Mouse (Mus musculus) liver, embryonic 15.5 days (tissue): ENCODE measurements around the gene Vps52. TPM values are rescaled to one million over a fixed set of nuclear protein-coding genes. Genes with fewer than 3 reads are reported as not detected.
"Not testable (repeated sequence)": the region's sequence is repeated elsewhere in the genome, so short reads cannot be mapped to it uniquely, and the experiment has no call there.

Experiments used
- ATAC-seq: fragments of 200-750 bp; cut with Nextera tagmentation; 2 replicates; pipeline ENCODE4 v1.8.0; 2017; ENCODE audit warnings: moderate number of reproducible peaks, mild to moderate bottlenecking, moderate library complexity; ENCODE audit not compliant: insufficient read depth
- H3K27ac ChIP-seq: fragments of 300-500 bp; sonication (generic); replicated peaks from 2 replicates; pipeline ENCODE4 v1.5.1; 2015; ENCODE audit warnings: mild to moderate bottlenecking, inconsistent platforms
- H3K27me3 ChIP-seq: fragments of 300-500 bp; sonication (generic); 2 replicates; pipeline ENCODE4 v1.6.1; 2015; ENCODE audit warnings: mild to moderate bottlenecking, inconsistent platforms
- H3K36me3 ChIP-seq: fragments of 300-500 bp; sonication (generic); replicated peaks from 2 replicates; pipeline ENCODE4 v1.6.1; 2015; ENCODE audit warnings: moderate library complexity, mild to moderate bottlenecking, inconsistent platforms
- H3K4me1 ChIP-seq: fragments of 300-500 bp; sonication (generic); replicated peaks from 2 replicates; pipeline ENCODE4 v1.6.1; 2015; ENCODE audit warnings: inconsistent platforms
- H3K4me2 ChIP-seq: fragments of 300-500 bp; sonication (generic); 2 replicates; pipeline ENCODE4 v1.6.1; 2015; ENCODE audit warnings: moderate library complexity, mild to moderate bottlenecking, inconsistent platforms
- H3K4me3 ChIP-seq: fragments of 300-500 bp; sonication (generic); replicated peaks from 2 replicates; pipeline ENCODE4 v1.5.1; 2015; ENCODE audit warnings: mild to moderate bottlenecking, inconsistent platforms
- H3K9ac ChIP-seq: fragments of 300-500 bp; sonication (generic); 2 replicates; pipeline ENCODE4 v1.6.1; 2015; ENCODE audit warnings: moderate library complexity, mild to moderate bottlenecking, inconsistent platforms
- H3K9me3 ChIP-seq: fragments of 300-500 bp; sonication (generic); replicated peaks from 2 replicates; pipeline ENCODE4 v1.6.1; 2016; ENCODE audit warnings: inconsistent platforms
- WGBS: fragments of 180-500 bp; shearing (Covaris S2); methylation state at CpG from one replicate; pipeline ENCODE4 v1.1.7; 2015; ENCODE audit warnings: mixed read lengths; ENCODE audit not compliant: insufficient replicate concordance; 5-methylcytosine and 5-hydroxymethylcytosine counted together
- polyA plus RNA-seq: library from polyadenylated mRNA; unstranded; fragments of >200 nt; fragmentation: Nextera tagmentation; extraction: Ambion mirVana; gene quantifications from 2 replicates; pipeline ENCODE4 v1.2.1, GENCODE M21; 2015

Vps52 gene
- polyA plus RNA-seq, 1 experiment from 2014 or later = 23.3 TPM

GRCm38 (mm10) chr17:33948905-33949537 lies 6.6 kb upstream of the Vps52 start:
- Histone ChIP-seq H3K27me3 (no peaks in the 10 kb centered on the region), H3K4me3 (no peak overlapping the region), H3K9me3 (no peaks in the 10 kb centered on the region), H3K4me1 (peaks cover 55% of the 10 kb centered on the region), H3K27ac (no peak overlapping the region), H3K36me3 (peaks cover 69% of the 10 kb centered on the region), H3K9ac (no peak overlapping the region), H3K4me2 (no peak overlapping the region)
- no peak for ATAC-seq
- WGBS = 77% methylated on average over 19 of the region's 19 CpGs

GRCm38 (mm10) chr17:33950131-33950625 lies 5.4 kb upstream of the Vps52 start:
- peaks cover 64% of the 10 kb centered on the region for H3K4me1 ChIP-seq
- H3K9ac ChIP-seq = 0 out of 2 replicates have a peak overlapping the region, but pooled peaks have one; percentile 53
- WGBS = 66% methylated on average over 10 of the region's 10 CpGs
- no peak for ATAC-seq
- no peaks in the 10 kb centered on the region for H3K27me3 ChIP-seq
- H3K27ac ChIP-seq = no peak overlapping the region
- H3K4me2 ChIP-seq = peak overlapping the region; percentile 96
- peak overlapping the region; percentile 81 for H3K4me3 ChIP-seq
- H3K36me3 ChIP-seq = peaks cover 63% of the 10 kb centered on the region
- H3K9me3 ChIP-seq = no peaks in the 10 kb centered on the region

DNA sequence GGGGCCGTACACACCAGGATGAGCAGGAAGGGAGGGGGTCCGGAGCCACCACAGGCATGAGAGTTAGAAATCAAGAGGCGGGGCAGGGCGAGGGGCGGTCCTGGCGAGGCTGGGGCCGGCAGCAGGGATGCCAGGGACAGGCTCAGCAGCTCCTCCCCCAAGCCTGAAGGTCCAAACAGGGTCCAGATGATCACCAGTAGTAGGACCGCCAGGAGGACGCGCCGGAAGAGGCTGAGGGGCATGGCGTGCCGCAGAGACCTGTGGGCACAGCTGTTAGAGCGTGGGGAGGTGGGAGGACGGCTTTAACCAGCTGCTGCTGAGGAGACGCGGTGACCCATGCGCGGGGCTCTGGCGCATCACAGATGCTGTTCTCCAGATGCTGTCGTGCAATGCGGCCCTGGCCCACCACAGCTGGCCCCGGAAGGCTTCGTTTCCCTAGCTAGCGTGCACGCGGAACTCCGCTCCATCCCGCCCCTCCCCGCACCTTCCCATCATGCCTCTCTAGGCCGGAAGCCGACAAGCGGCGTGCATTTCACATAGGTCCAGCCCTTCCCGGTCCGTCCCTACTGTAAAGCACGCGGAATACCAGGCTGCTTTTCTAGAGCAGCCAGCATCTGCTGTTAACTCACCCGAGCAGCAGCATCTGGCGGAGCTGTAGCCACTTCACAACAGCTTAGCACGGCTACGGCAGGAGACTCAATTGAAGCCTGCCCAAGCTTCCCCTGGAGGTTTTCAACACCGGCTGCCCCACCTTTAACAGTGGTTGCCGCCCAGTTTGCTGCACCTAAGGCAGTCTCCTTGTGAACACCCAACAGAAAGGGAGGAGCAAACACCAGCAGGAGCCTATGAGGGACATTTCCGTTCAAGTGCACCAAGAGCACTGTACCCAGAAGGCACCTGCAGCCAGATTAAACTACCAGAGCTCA lies 4.3 kb upstream of the Vps52 start, which contains the start of gene B3galt4:
B3galt4 (minus strand) TSS at position 468 of the 926 bp plus-strand sequence.
- Histone ChIP-seq H3K27ac (peak within 1 kb of the TSS; percentile 90), H3K36me3 (peaks cover 53% of the 10 kb centered on the region), H3K9me3 (no peaks in the 10 kb centered on the region), H3K4me2 (peak within 1 kb of the TSS; percentile 96), H3K4me1 (peaks cover 64% of the 10 kb centered on the region), H3K4me3 (peak within 1 kb of the TSS; percentile 81), H3K27me3 (no peaks in the 10 kb centered on the region), H3K9ac (peak within 1 kb of the TSS; percentile 53)
- under 1% methylated on average over 45 of the region's 45 CpGs for whole genome bisulfite sequencing
- ATAC-seq = peak; percentile 63

GRCm38 (mm10) chr17:33952015-33952414 lies 3.6 kb upstream of the Vps52 start:
- Histone ChIP-seq H3K4me3 (peak overlapping the region; percentile 81), H3K27ac (peak overlapping the region; percentile 90), H3K36me3 (peaks cover 53% of the 10 kb centered on the region), H3K9ac (peak overlapping the region; percentile 53; the same call in 1 of the 2 replicates), H3K4me1 (peaks cover 71% of the 10 kb centered on the region), H3K4me2 (peak overlapping the region; percentile 96)
- not testable (repeated sequence) for H3K27me3 ChIP-seq, ATAC-seq, H3K9me3 ChIP-seq
- 64% methylated on average over 13 of the region's 13 CpGs for WGBS

GRCm38 (mm10) chr17:33952879-33953278 lies 2.7 kb upstream of the Vps52 start:
- Histone ChIP-seq H3K4me2 (peak overlapping the region; percentile 96), H3K36me3 (peaks cover 55% of the 10 kb centered on the region), H3K4me1 (peaks cover 79% of the 10 kb centered on the region), H3K27ac (peak overlapping the region; percentile 87), H3K27me3 (no peaks in the 10 kb centered on the region), H3K4me3 (peak overlapping the region; percentile 81), H3K9me3 (no peaks in the 10 kb centered on the region), H3K9ac (peak overlapping the region; percentile 89)
- WGBS = 66% methylated on average over 4 of the region's 4 CpGs
- ATAC-seq = no peak

- no peak for ATAC-seq
- H3K27ac ChIP-seq = peak overlapping the region; percentile 87
- H3K9ac ChIP-seq = peak overlapping the region; percentile 89
- H3K4me1 ChIP-seq = peaks cover 75% of the 10 kb centered on the region
- WGBS = 44% methylated on average over 3 of the region's 3 CpGs
- H3K4me2 ChIP-seq = peak overlapping the region; percentile 96
- peaks cover 57% of the 10 kb centered on the region for H3K36me3 ChIP-seq
- no peaks in the 10 kb centered on the region for H3K27me3 ChIP-seq
- peak overlapping the region; percentile 81 for H3K4me3 ChIP-seq
- no peaks in the 10 kb centered on the region for H3K9me3 ChIP-seq
Measured at GRCm38 (mm10) chr17:33953310-33953709, 2.3 kb upstream of the Vps52 start.

DNA sequence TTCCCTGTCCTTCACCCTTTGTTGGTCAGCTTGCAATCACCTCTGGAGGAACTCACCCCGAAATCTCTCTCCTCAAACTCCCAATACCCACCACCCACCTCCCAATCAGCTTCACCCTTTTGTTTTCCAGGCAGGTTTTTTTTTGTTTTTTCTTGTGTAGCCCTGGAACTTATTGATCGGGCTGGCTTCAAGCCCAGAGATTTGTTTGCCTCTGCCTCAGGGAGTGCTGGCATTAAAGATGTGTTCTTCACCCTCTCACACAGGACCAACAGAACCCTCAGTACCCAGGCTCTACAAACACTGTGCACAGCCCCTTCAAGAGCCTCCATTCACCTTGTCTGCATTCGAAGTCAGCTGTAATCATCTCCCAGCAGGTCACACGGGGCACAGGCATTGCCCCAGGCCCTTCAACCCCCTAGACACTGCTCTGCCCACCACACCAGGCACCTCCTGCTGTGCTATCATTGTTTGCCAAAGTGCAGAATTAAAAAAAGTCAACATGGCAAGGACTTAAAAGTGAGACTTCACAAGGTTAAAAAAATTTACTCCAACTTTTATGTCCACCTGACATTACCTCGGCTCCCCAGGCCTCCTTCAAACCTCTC lies 1.5 kb upstream of the Vps52 start:
- peaks cover 57% of the 10 kb centered on the region for H3K36me3 ChIP-seq
- H3K27me3 ChIP-seq = no peaks in the 10 kb centered on the region
- H3K9me3 ChIP-seq = no peaks in the 10 kb centered on the region
- peak overlapping the region; percentile 81 for H3K4me3 ChIP-seq
- peak overlapping the region; percentile 89 for H3K9ac ChIP-seq
- peak overlapping the region; percentile 87 for H3K27ac ChIP-seq
- H3K4me2 ChIP-seq = peak overlapping the region; percentile 96
- WGBS = 18% methylated on average over 5 of the region's 5 CpGs
- H3K4me1 ChIP-seq = peaks cover 68% of the 10 kb centered on the region
- ATAC-seq = no peak

DNA sequence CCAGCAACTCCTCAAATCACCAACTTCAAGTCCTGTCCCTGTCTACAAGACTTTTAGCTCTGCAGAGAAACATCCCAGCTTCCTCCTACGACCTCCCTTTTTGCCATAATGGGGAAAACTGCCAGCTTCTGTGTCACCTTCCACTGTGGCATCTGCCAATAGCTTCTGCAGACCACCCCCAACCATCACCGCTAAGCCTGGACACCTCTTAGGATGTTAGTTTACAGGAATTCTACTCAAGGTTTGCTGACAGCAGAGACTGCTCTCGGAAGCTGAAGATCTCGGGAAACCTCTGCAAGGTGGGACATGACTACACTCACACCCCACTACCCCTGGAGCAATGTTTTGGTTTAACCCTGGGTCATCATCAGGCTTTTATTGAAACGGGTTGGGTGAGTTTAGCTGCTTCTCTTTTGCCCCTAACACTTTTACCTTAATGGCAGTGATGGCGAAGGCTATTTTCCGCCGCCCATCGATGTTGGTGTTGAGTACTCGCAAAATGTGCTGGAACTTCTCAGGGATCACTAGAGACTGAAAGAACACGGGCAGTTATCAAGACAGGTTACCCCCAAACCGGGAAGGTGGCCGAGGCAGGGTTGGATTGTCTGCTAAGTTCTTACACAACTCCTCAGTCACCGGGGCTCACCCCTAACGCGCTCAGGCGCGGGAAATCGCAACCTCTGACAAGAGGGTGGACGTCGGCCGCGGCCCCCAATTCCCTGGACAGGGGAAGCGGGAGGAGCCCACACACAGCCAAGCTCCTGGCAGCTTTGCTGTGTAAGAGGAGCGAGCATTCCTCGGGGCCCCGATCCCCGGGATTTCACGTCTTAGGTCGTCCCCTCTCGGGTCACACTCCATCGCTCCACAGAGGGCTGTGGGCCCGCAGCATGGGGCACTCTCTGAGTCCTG lies 712 bp upstream of the Vps52 start:
- Histone ChIP-seq H3K27me3 (no peaks in the 10 kb centered on the region), H3K4me2 (peak overlapping the region; percentile 96), H3K36me3 (peaks cover 59% of the 10 kb centered on the region), H3K27ac (peak overlapping the region; percentile 87), H3K9me3 (no peaks in the 10 kb centered on the region), H3K4me1 (peaks cover 65% of the 10 kb centered on the region), H3K9ac (peak overlapping the region; percentile 89), H3K4me3 (peak overlapping the region; percentile 81)
- under 1% methylated on average over 33 of the region's 33 CpGs for WGBS
- ATAC-seq = peak; percentile 3; the same call in 1 of the 2 replicates

GRCm38 (mm10) chr17:33956336-33956735 lies 724 bp downstream of the Vps52 start:
- 4% methylated on average over 10 of the region's 10 CpGs for WGBS
- peak overlapping the region; percentile 84 for H3K4me2 ChIP-seq
- peak overlapping the region; percentile 81 for H3K9ac ChIP-seq
- H3K4me3 ChIP-seq = peak overlapping the region; percentile 81
- peak overlapping the region; percentile 93 for H3K27ac ChIP-seq
- no peaks in the 10 kb centered on the region for H3K27me3 ChIP-seq
- peaks cover 65% of the 10 kb centered on the region for H3K36me3 ChIP-seq
- H3K4me1 ChIP-seq = peaks cover 51% of the 10 kb centered on the region
- H3K9me3 ChIP-seq = no peaks in the 10 kb centered on the region
- no peak for ATAC-seq

GRCm38 (mm10) chr17:33957493-33957892 lies 1.9 kb downstream of the Vps52 start:
- 69% methylated on average over 6 of the region's 6 CpGs for WGBS
- Histone ChIP-seq H3K9me3 (no peaks in the 10 kb centered on the region), H3K27ac (no peak overlapping the region), H3K4me2 (no peak overlapping the region), H3K9ac (no peak overlapping the region), H3K4me1 (peaks cover 39% of the 10 kb centered on the region), H3K27me3 (no peaks in the 10 kb centered on the region), H3K36me3 (peaks cover 67% of the 10 kb centered on the region), H3K4me3 (no peak overlapping the region)
- no peak for ATAC-seq
